Mouse (Mus musculus): Measurements from ENCODE around the gene 1700012B07Rik. TPM values are rescaled to one million over a fixed set of nuclear protein-coding genes. Genes with fewer than 3 reads are reported as not detected.

Gene 1700012B07Rik
- polyA plus RNA-seq, 1 experiment from 2014 or later = not detected

DNA sequence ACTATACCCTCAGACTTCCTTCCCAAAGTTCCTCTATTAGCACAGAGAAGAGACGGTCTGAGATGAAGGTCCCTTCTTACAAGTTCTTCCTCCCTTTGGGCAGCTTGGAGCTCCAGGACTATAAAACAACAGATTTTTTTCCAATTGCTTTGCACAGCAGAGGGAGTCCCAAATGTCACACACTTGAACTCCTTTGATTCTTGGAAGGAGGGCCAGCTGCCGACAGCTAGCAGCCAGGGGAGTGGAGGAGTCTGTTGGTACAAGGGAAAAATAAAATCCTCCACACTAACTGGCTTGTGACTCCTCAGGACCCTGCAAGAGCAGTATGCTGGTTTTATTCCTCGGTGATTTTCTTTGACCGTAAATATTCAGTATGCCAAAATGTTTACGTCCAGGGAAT, 16.6 kb upstream of the 1700012B07Rik start:
- Histone ChIP-seq H3K4me2 (no peak overlapping the region), H3K4me3 (no peak overlapping the region), H3K9me3 (replicated peaks) (no peaks in the 10 kb centered on the region), H3K27me3 (replicated peaks) (no peaks in the 10 kb centered on the region), H3K27ac (no peak overlapping the region), H3K9ac (no peak overlapping the region), H3K4me1 (no peaks in the 10 kb centered on the region), H3K36me3 (no peaks in the 10 kb centered on the region)
- no peak for ATAC-seq
- 62% methylated on average over 5 of the region's 5 CpGs for WGBS (ENCODE audit: insufficient replicate concordance)

DNA sequence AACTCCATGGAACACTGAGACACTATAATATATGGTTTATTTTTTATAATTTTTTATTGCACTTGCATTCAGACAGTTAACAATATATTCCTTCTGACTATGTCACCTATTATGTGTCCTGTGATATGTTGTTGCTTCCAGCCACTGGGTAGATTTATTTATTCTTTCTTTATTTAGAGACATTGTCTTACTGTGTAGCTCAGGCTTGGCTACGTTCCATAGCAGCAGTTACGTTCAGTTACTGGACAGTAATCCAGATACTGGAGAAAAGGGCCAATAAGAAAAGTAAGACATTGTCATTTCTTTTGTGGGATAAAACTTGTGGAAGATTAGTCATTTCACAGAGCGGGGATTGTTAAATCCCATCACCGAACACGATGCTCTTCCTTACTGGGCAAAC, 2.5 kb upstream of the 1700012B07Rik start:
- 76% methylated on average over 5 of the region's 5 CpGs for WGBS (ENCODE audit: insufficient replicate concordance)
- ATAC-seq = no peak

GRCm38 (mm10) chr11:109822280-109822679, 5.6 kb downstream of the 1700012B07Rik start:
- ATAC-seq = peak; percentile 54; the same call in 1 of the 2 replicates
- H3K27me3 ChIP-seq (replicated peaks) = no peaks in the 10 kb centered on the region
- H3K36me3 ChIP-seq = no peaks in the 10 kb centered on the region
- no peaks in the 10 kb centered on the region for H3K9me3 ChIP-seq (replicated peaks)
- no peaks in the 10 kb centered on the region for H3K4me1 ChIP-seq
- H3K9ac ChIP-seq = no peak overlapping the region
- WGBS (ENCODE audit: insufficient replicate concordance) = 29% methylated on average over 6 of the region's 6 CpGs
- H3K4me3 ChIP-seq = no peak overlapping the region
- peak overlapping the region; percentile 6; the same call in 1 of the 2 replicates for H3K27ac ChIP-seq
- H3K4me2 ChIP-seq = no peak overlapping the region

More for the DNA sequence above, 2.5 kb upstream of the 1700012B07Rik start:
- H3K4me1 ChIP-seq = no peaks in the 10 kb centered on the region
- no peak overlapping the region for H3K27ac ChIP-seq
- H3K9ac ChIP-seq = no peak overlapping the region
- H3K4me3 ChIP-seq = no peak overlapping the region
- H3K4me2 ChIP-seq = no peak overlapping the region
- H3K27me3 ChIP-seq (replicated peaks) = no peaks in the 10 kb centered on the region
- H3K36me3 ChIP-seq = no peaks in the 10 kb centered on the region
- no peaks in the 10 kb centered on the region for H3K9me3 ChIP-seq (replicated peaks)

GRCm38 (mm10) chr11:109817405-109817804, 10.4 kb downstream of the 1700012B07Rik start:
- Histone ChIP-seq H3K36me3 (no peaks in the 10 kb centered on the region), H3K4me3 (no peak overlapping the region), H3K27me3 (replicated peaks) (no peaks in the 10 kb centered on the region), H3K27ac (no peak overlapping the region), H3K9me3 (replicated peaks) (no peaks in the 10 kb centered on the region), H3K4me2 (no peak overlapping the region), H3K9ac (no peak overlapping the region), H3K4me1 (no peaks in the 10 kb centered on the region)
- 64% methylated on average over 3 of the region's 3 CpGs for whole genome bisulfite sequencing (ENCODE audit: insufficient replicate concordance)
- ATAC-seq = no peak

DNA sequence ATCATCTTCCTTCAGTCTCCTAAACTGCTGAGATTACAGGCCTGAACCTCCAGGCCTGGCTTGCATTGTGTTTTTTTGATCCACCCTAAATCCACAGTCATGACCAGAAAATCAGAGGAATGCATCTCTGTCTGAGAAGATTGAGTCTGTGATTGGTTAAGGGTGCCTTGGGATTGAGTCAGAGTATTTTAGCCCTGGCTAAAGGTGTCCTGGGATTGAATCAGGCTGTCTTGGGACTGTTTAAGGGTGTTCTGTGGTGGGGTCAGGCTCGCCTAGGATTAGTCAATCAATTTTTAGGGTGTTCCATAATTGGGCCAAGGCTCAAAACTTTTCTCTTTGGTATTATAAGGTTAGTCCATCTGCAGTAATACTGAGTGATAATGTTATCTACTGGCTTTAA, 10.9 kb downstream of the 1700012B07Rik start:
- Histone ChIP-seq H3K4me3 (no peak overlapping the region), H3K36me3 (no peaks in the 10 kb centered on the region), H3K9me3 (replicated peaks) (no peaks in the 10 kb centered on the region), H3K27ac (no peak overlapping the region), H3K4me1 (no peaks in the 10 kb centered on the region), H3K27me3 (replicated peaks) (no peaks in the 10 kb centered on the region), H3K4me2 (no peak overlapping the region), H3K9ac (no peak overlapping the region)
- no peak for ATAC-seq
- 31% methylated on average over 1 of the region's 1 CpGs for WGBS (ENCODE audit: insufficient replicate concordance)

- no peak overlapping the region for H3K4me2 ChIP-seq
- H3K27me3 ChIP-seq (replicated peaks) = no peaks in the 10 kb centered on the region
- ATAC-seq = no peak
- H3K36me3 ChIP-seq = no peaks in the 10 kb centered on the region
- 68% methylated on average over 2 of the region's 2 CpGs for WGBS (ENCODE audit: insufficient replicate concordance)
- no peak overlapping the region for H3K4me3 ChIP-seq
- no peak overlapping the region for H3K9ac ChIP-seq
- no peak overlapping the region for H3K27ac ChIP-seq
- 0 out of 2 replicates have a peak, but pooled peaks cover 3% of the 10 kb centered on the region for H3K9me3 ChIP-seq (replicated peaks)
- no peaks in the 10 kb centered on the region for H3K4me1 ChIP-seq
Observed at GRCm38 (mm10) chr11:109811721-109812120, 16.1 kb downstream of the 1700012B07Rik start.

DNA sequence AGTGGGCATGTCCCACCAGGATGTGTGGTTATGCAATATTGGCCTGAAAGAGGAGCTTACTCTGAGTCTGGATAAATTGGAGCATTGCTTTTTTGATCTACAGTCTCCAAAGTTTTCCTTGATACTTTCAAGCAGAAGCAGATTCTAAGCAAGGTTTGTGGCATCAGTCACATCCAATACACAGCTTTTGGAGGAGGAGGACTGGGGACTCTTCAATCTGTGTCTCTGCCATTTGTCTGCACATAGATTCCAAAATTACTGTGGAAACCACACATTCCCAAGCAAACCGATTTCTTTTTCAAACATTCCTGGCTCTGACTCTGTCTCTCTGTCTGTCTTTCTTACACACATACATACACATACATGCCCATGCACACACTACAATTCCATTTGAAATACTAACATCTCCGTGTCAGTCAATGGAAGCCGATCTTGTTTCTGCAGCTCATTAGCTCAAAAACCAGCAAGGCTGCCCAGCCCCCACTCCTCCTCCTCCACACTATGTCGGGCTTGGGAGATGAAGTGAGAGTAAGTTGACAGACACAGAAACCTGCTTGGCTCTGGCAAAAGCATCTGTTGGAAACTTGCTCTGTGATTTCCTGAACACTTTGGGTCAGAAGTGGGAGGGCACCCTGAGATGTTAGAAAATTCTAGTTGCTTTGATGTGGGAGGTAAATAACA, 18.5 kb downstream of the 1700012B07Rik start:
- no peaks in the 10 kb centered on the region for H3K27me3 ChIP-seq (replicated peaks)
- H3K9ac ChIP-seq = no peak overlapping the region
- H3K4me3 ChIP-seq = no peak overlapping the region
- 0 out of 2 replicates have a peak, but pooled peaks cover 3% of the 10 kb centered on the region for H3K9me3 ChIP-seq (replicated peaks)
- ATAC-seq = no peak
- no peak overlapping the region for H3K4me2 ChIP-seq
- no peaks in the 10 kb centered on the region for H3K4me1 ChIP-seq
- H3K36me3 ChIP-seq = no peaks in the 10 kb centered on the region
- no peak overlapping the region for H3K27ac ChIP-seq
- WGBS (ENCODE audit: insufficient replicate concordance) = 52% methylated on average over 4 of the region's 4 CpGs

DNA sequence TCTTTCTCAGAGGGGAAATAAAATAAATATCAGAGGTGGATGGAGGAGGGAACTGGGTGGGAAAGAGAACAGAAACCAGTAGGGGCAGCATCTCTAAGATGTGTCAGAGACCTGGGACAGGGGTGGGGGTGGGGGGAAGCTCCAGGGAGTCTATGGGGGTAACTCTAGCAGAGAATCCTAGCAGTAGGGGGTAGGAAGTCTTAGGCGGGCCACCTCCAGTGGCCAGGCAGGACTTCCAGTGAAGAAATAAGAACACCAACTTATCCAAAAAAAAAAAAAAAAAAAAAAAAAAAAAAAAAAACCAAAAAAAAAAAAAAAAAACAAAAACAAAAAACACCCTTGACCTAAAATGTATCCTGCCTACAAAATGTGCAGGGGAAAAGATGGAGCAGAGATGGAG, 26.3 kb downstream of the 1700012B07Rik start:
- Histone ChIP-seq H3K9ac (no peak overlapping the region), H3K4me3 (no peak overlapping the region), H3K4me1 (no peaks in the 10 kb centered on the region), H3K9me3 (replicated peaks) (no peaks in the 10 kb centered on the region), H3K27ac (no peak overlapping the region), H3K4me2 (no peak overlapping the region), H3K36me3 (no peaks in the 10 kb centered on the region), H3K27me3 (replicated peaks) (no peaks in the 10 kb centered on the region)
- no peak for ATAC-seq
- 50% methylated on average over 1 of the region's 1 CpGs for WGBS (ENCODE audit: insufficient replicate concordance)

GRCm38 (mm10) chr11:109797531-109797930, 30.3 kb downstream of the 1700012B07Rik start:
- Histone ChIP-seq H3K4me1 (no peaks in the 10 kb centered on the region), H3K27ac (no peak overlapping the region), H3K36me3 (no peaks in the 10 kb centered on the region), H3K4me3 (no peak overlapping the region), H3K4me2 (no peak overlapping the region), H3K9me3 (replicated peaks) (no peaks in the 10 kb centered on the region; the same call in 1 of the 2 replicates), H3K27me3 (replicated peaks) (no peaks in the 10 kb centered on the region), H3K9ac (no peak overlapping the region)
- WGBS (ENCODE audit: insufficient replicate concordance) = 60% methylated on average over 6 of the region's 6 CpGs
- ATAC-seq = no peak

- Histone ChIP-seq H3K36me3 (no peaks in the 10 kb centered on the region), H3K27ac (no peak overlapping the region), H3K4me2 (no peak overlapping the region), H3K9ac (no peak overlapping the region), H3K27me3 (replicated peaks) (no peaks in the 10 kb centered on the region), H3K4me3 (no peak overlapping the region), H3K4me1 (no peaks in the 10 kb centered on the region), H3K9me3 (replicated peaks) (no peaks in the 10 kb centered on the region; the same call in 1 of the 2 replicates)
- ATAC-seq = no peak
- 39% methylated on average over 2 of the region's 2 CpGs for WGBS (ENCODE audit: insufficient replicate concordance)
Observed at GRCm38 (mm10) chr11:109795536-109795935, 32.3 kb downstream of the 1700012B07Rik start.

- H3K36me3 ChIP-seq = no peaks in the 10 kb centered on the region
- ATAC-seq = no peak
- H3K4me1 ChIP-seq = no peaks in the 10 kb centered on the region
- no peak overlapping the region for H3K4me2 ChIP-seq
- no peak overlapping the region for H3K4me3 ChIP-seq
- WGBS (ENCODE audit: insufficient replicate concordance) = 73% methylated on average over 4 of the region's 4 CpGs
- no peak overlapping the region for H3K9ac ChIP-seq
- no peak overlapping the region for H3K27ac ChIP-seq
- H3K9me3 ChIP-seq (replicated peaks) = no peaks in the 10 kb centered on the region; the same call in 1 of the 2 replicates
- H3K27me3 ChIP-seq (replicated peaks) = no peaks in the 10 kb centered on the region
Observed at GRCm38 (mm10) chr11:109793578-109793977, 34.3 kb downstream of the 1700012B07Rik start.

DNA sequence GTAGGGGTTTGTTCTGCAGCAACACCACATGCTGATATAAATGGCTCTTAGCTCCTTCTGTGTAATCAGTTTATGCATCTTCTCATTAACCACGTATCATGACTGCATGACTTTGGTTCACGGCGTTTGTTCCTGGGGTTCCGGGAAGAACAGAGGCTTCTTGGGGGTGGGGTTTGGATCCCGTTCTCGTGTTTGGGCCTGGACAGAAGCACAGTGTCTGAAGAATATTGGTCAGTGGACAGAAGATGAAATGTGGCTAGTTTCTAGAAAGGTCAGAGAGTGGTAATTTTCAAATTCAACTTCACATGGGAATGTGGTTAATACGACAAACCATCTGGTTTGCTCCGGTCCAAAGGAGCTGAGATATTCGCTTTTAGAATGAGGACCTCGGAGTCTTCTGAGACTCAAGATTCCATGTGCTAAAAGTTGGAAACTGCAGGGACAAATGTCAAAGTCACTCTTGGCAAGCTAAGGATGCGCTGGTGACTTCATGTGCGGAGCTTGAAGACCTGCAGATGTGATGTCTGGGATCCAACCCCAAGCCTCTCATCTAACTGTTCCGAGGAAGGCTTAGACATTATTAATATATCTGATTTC, 35.3 kb downstream of the 1700012B07Rik start:
- WGBS (ENCODE audit: insufficient replicate concordance) = 81% methylated on average over 13 of the region's 13 CpGs
- H3K4me2 ChIP-seq = no peak overlapping the region
- no peaks in the 10 kb centered on the region for H3K36me3 ChIP-seq
- ATAC-seq = no peak
- no peak overlapping the region for H3K4me3 ChIP-seq
- H3K9ac ChIP-seq = no peak overlapping the region
- H3K4me1 ChIP-seq = no peaks in the 10 kb centered on the region
- no peaks in the 10 kb centered on the region for H3K27me3 ChIP-seq (replicated peaks)
- H3K9me3 ChIP-seq (replicated peaks) = no peaks in the 10 kb centered on the region; the same call in 1 of the 2 replicates
- H3K27ac ChIP-seq = no peak overlapping the region

Measured in liver, embryonic 12.5 days (tissue).